Mouse (Mus musculus): ENCODE data around the gene Tirap. TPM values are rescaled to one million over a fixed set of nuclear protein-coding genes. Genes with fewer than 3 reads are reported as not detected.

The Tirap gene
- polyA plus RNA-seq, 1 experiment from 2014 or later = 16.6 TPM

- H3K4me1 ChIP-seq (ENCODE audit: control insufficient read depth, insufficient read depth, low read length) = no peaks in the 10 kb centered on the region
- H3K36me3 ChIP-seq (ENCODE audit: control insufficient read depth, insufficient read depth, low read length) = no peaks in the 10 kb centered on the region
- H3K9me3 ChIP-seq (ENCODE audit: control insufficient read depth, low read length) = no peaks in the 10 kb centered on the region
- H3K9ac ChIP-seq (ENCODE audit: low read length) = no peak overlapping the region
- H3K4me2 ChIP-seq (ENCODE audit: low read depth) = no peak overlapping the region
- ATAC-seq (ENCODE audit: insufficient read depth, low FRiP score, low TSS enrichment) (no peak), DNase-seq (ENCODE audit: low spot score) (no peak)
- 81% methylated on average over 1 of the region's 1 CpGs for WGBS
- no peaks in the 10 kb centered on the region for H3K27me3 ChIP-seq (ENCODE audit: control insufficient read depth, insufficient read depth, low read length)
- H3K4me3 ChIP-seq (ENCODE audit: low read depth, low read length) = no peak overlapping the region
- no peak overlapping the region for H3K27ac ChIP-seq (ENCODE audit: low read depth, low read length)
These were observed 54.3 kb downstream of the Tirap start for GRCm38 (mm10) chr9:35145829-35146228.

GRCm38 (mm10) chr9:35145118-35145517 lies 55.0 kb downstream of the Tirap start:
- Histone ChIP-seq H3K9ac (ENCODE audit: low read length) (no peak overlapping the region), H3K4me3 (ENCODE audit: low read depth, low read length) (no peak overlapping the region), H3K4me1 (ENCODE audit: control insufficient read depth, insufficient read depth, low read length) (no peaks in the 10 kb centered on the region), H3K9me3 (ENCODE audit: control insufficient read depth, low read length) (no peaks in the 10 kb centered on the region), H3K36me3 (ENCODE audit: control insufficient read depth, insufficient read depth, low read length) (no peaks in the 10 kb centered on the region), H3K27me3 (ENCODE audit: control insufficient read depth, insufficient read depth, low read length) (no peaks in the 10 kb centered on the region), H3K27ac (ENCODE audit: low read depth, low read length) (no peak overlapping the region), H3K4me2 (ENCODE audit: low read depth) (no peak overlapping the region)
- DNase-seq (ENCODE audit: low spot score) (no peak), ATAC-seq (ENCODE audit: insufficient read depth, low FRiP score, low TSS enrichment) (no peak)
- WGBS = 88% methylated on average over 9 of the region's 9 CpGs

GRCm38 (mm10) chr9:35142221-35142620 lies 57.9 kb downstream of the Tirap start:
- Histone ChIP-seq H3K4me3 (ENCODE audit: low read depth, low read length) (no peak overlapping the region), H3K9ac (ENCODE audit: low read length) (no peak overlapping the region), H3K27ac (ENCODE audit: low read depth, low read length) (no peak overlapping the region), H3K36me3 (ENCODE audit: control insufficient read depth, insufficient read depth, low read length) (no peaks in the 10 kb centered on the region), H3K27me3 (ENCODE audit: control insufficient read depth, insufficient read depth, low read length) (no peaks in the 10 kb centered on the region), H3K4me2 (ENCODE audit: low read depth) (no peak overlapping the region), H3K4me1 (ENCODE audit: control insufficient read depth, insufficient read depth, low read length) (no peaks in the 10 kb centered on the region), H3K9me3 (ENCODE audit: control insufficient read depth, low read length) (no peaks in the 10 kb centered on the region)
- 85% methylated on average over 2 of the region's 2 CpGs for WGBS
- DNase-seq (ENCODE audit: low spot score) = no peak
- ATAC-seq (ENCODE audit: insufficient read depth, low FRiP score, low TSS enrichment) = no peak

GRCm38 (mm10) chr9:35139231-35139744 lies 60.8 kb downstream of the Tirap start:
- H3K9me3 ChIP-seq (ENCODE audit: control insufficient read depth, low read length) = no peaks in the 10 kb centered on the region
- WGBS = 80% methylated on average over 5 of the region's 5 CpGs
- H3K4me3 ChIP-seq (ENCODE audit: low read depth, low read length) = no peak overlapping the region
- H3K4me2 ChIP-seq (ENCODE audit: low read depth) = no peak overlapping the region
- H3K27me3 ChIP-seq (ENCODE audit: control insufficient read depth, insufficient read depth, low read length) = no peaks in the 10 kb centered on the region
- no peaks in the 10 kb centered on the region for H3K4me1 ChIP-seq (ENCODE audit: control insufficient read depth, insufficient read depth, low read length)
- no peaks in the 10 kb centered on the region for H3K36me3 ChIP-seq (ENCODE audit: control insufficient read depth, insufficient read depth, low read length)
- ATAC-seq (ENCODE audit: insufficient read depth, low FRiP score, low TSS enrichment) (no peak), DNase-seq (ENCODE audit: low spot score) (no peak)
- no peak overlapping the region for H3K9ac ChIP-seq (ENCODE audit: low read length)
- H3K27ac ChIP-seq (ENCODE audit: low read depth, low read length) = no peak overlapping the region

GRCm38 (mm10) chr9:35138029-35138428 lies 62.1 kb downstream of the Tirap start:
- no peaks in the 10 kb centered on the region for H3K9me3 ChIP-seq (ENCODE audit: control insufficient read depth, low read length)
- no peaks in the 10 kb centered on the region for H3K4me1 ChIP-seq (ENCODE audit: control insufficient read depth, insufficient read depth, low read length)
- DNase-seq (ENCODE audit: low spot score) = no peak
- 80% methylated on average over 7 of the region's 7 CpGs for WGBS
- no peak overlapping the region for H3K27ac ChIP-seq (ENCODE audit: low read depth, low read length)
- H3K27me3 ChIP-seq (ENCODE audit: control insufficient read depth, insufficient read depth, low read length) = no peaks in the 10 kb centered on the region
- no peak overlapping the region for H3K9ac ChIP-seq (ENCODE audit: low read length)
- no peak overlapping the region for H3K4me3 ChIP-seq (ENCODE audit: low read depth, low read length)
- ATAC-seq (ENCODE audit: insufficient read depth, low FRiP score, low TSS enrichment) = no peak
- no peak overlapping the region for H3K4me2 ChIP-seq (ENCODE audit: low read depth)
- no peaks in the 10 kb centered on the region for H3K36me3 ChIP-seq (ENCODE audit: control insufficient read depth, insufficient read depth, low read length)

- Histone ChIP-seq H3K4me1 (ENCODE audit: control insufficient read depth, insufficient read depth, low read length) (no peaks in the 10 kb centered on the region), H3K9me3 (ENCODE audit: control insufficient read depth, low read length) (no peaks in the 10 kb centered on the region), H3K9ac (ENCODE audit: low read length) (no peak overlapping the region), H3K4me3 (ENCODE audit: low read depth, low read length) (no peak overlapping the region), H3K27ac (ENCODE audit: low read depth, low read length) (no peak overlapping the region), H3K27me3 (ENCODE audit: control insufficient read depth, insufficient read depth, low read length) (no peaks in the 10 kb centered on the region), H3K4me2 (ENCODE audit: low read depth) (no peak overlapping the region), H3K36me3 (ENCODE audit: control insufficient read depth, insufficient read depth, low read length) (no peaks in the 10 kb centered on the region)
- WGBS = 85% methylated on average over 6 of the region's 6 CpGs
- no peak for DNase-seq (ENCODE audit: low spot score)
- ATAC-seq (ENCODE audit: insufficient read depth, low FRiP score, low TSS enrichment) = no peak
These were observed 64.5 kb downstream of the Tirap start for GRCm38 (mm10) chr9:35135575-35135974.

Other genes starting within 250 kb of the Tirap start
- gene St3gal4, start 81.0 kb downstream of the Tirap start, polyA plus RNA-seq (2014; fragmentation: Nextera tagmentation; extraction: Ambion mirVana) = 12.3 and 16.1 TPM in 2 replicates
- gene Dcps, start 24.2 kb downstream of the Tirap start, polyA plus RNA-seq (2014; fragmentation: Nextera tagmentation; extraction: Ambion mirVana) = 88.7 and 92.0 TPM in 2 replicates
- gene Srpr, start 116 bp downstream of the Tirap start, polyA plus RNA-seq (2014; fragmentation: Nextera tagmentation; extraction: Ambion mirVana) = 102 and 105 TPM in 2 replicates
- gene Foxred1, start 10.8 kb upstream of the Tirap start, polyA plus RNA-seq (2014; fragmentation: Nextera tagmentation; extraction: Ambion mirVana) = 34.7 and 35.6 TPM in 2 replicates
- gene Fam118b, start 67.5 kb upstream of the Tirap start, polyA plus RNA-seq (2014; fragmentation: Nextera tagmentation; extraction: Ambion mirVana) = 74.9 and 78.6 TPM in 2 replicates
- 29.4 and 32.4 TPM in 2 replicates for gene Rpusd4, start 67.6 kb upstream of the Tirap start, polyA plus RNA-seq (2014; fragmentation: Nextera tagmentation; extraction: Ambion mirVana)
- gene Cdon, start 220.8 kb upstream of the Tirap start, polyA plus RNA-seq (2014; fragmentation: Nextera tagmentation; extraction: Ambion mirVana) = 8.5 and 11.5 TPM in 2 replicates

Measured in neural tube, embryonic 11.5 days (tissue).